Mouse (Mus musculus) megakaryocyte progenitor cell, adult 5-6 weeks (primary cell): ENCODE measurements around the gene Epor. TPM values are rescaled to one million over a fixed set of nuclear protein-coding genes. Genes with fewer than 3 reads are reported as not detected.
A peak's percentile ranks its signal among the peaks of the same experiment; 100 is the strongest.

Source experiments
- ATAC-seq: replicated peaks from 2 replicates; pipeline ENCODE4 v1.8.0; 2016; ENCODE audit warnings: mild to moderate bottlenecking, moderate TSS enrichment, inconsistent platforms; ENCODE audit not compliant: poor library complexity
- total RNA-seq, 2 experiments: library from RNA; stranded (forward) in 1 of 2; stranded (reverse) in 1 of 2; fragments of 157-497, 149-512 nt in 1 of 2; fragments of 200-1000 nt in 1 of 2; gene quantifications; 2 replicates each; pipeline versions ENCODE4 v1.2.3 to v1.2.4; 2015 to 2017

Gene Epor
- total RNA-seq (2015) (3.0 and 6.0 TPM in 2 replicates), total RNA-seq (2017) (3.8 and 5.0 TPM in 2 replicates)

DNA sequence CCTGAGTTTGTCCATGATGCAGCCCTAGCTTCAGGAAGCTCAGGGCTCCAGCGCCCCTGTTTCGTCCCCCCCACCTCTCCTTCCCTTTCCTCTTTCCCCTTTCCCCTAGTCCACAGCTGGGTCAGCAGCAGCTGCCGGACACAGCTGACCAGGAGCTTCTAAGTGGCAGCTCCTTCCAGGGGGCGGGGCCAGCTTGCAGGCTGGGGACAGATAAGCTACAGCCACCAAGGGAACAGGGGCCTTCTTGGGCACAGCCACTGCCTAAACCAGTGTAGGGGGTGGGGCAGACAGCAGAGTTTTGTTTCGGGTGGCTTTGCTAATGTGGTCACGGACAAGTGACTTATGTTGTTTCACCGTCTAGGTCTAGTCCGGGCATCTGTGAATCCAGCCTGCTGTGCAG lies at the start of gene Epor:
Gene Epor, minus strand, starts transcription at position 90 of the 400 bp plus-strand sequence.
- peak; percentile 41 for ATAC-seq

DNA sequence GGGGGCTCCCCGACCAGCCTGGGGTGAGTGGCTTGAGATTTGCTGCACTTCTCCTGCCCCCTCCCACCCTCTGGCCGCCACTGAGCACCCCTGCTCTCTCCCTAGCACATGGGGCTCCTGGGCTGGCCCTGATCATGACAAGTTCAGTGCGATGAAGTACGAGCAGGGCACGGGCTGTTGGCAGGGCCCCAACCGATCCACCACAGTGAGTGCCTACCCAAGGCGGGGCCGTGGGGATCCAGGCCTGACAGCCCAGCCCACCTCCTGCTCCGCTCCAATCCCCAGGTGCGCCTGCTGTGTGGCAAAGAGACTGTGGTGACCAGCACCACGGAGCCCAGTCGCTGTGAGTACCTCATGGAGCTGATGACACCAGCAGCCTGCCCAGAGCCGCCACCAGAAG lies 49.4 kb upstream of the Epor start:
- ATAC-seq: no peak

DNA sequence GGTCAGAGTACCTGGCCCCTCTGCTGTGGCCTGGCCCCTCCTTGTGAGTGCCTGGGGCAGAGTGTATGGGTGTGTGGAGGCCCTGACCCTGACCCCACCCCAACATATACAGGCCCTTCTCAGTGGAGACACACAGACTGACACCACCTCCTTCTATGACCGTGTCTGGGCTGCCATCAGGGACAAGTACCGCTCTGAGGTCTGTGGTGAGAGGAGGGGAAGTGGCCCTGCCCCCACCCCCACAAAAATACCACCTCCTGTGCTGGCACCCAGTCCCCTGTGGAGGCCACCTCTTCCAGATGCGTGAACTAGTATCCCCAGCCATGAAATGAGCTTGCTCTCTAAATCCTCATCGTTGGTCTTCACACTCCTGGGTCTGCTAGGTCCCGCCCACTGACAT lies 47.7 kb upstream of the Epor start:
- no peak for ATAC-seq

DNA sequence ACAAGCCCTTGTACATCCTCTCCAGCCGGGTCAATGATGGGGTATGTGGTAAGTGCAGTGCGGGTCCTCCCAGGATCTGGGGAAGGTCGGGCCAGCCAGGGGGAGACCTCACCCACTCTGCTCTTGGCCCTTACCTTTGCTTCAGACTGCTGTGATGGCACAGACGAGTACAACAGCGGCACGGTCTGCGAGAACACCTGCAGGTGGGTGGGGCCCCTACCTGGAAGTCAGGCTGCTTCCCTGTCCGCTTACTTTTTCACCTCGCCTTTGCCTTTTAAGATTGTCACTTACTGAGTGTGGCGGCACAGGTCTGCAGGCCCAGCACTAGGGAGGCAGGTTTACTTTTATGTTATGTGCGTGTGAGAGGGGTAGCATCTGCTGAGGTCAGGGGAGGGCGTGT lies 41.2 kb upstream of the Epor start:
- ATAC-seq: no peak

DNA sequence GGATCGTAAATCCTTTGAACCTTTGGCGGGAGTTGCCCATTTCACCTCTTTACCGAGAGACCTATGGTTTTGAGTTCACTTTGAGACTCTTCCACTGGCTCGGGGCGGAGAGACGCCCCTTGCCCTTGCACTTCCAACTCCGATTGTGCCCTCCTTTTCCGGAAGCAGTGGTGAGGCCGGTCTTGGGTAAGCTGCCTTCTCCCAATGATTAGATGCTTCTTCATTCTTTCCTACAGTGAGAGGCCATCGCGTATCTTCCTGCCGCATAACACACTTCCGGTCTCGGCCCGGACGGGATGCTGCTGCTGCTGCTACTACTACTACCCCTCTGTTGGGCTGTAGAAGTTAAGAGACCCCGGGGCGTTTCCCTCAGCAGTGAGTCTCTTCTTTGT lies 39.9 kb upstream of the Epor start:
- peak; percentile 43 for ATAC-seq

DNA sequence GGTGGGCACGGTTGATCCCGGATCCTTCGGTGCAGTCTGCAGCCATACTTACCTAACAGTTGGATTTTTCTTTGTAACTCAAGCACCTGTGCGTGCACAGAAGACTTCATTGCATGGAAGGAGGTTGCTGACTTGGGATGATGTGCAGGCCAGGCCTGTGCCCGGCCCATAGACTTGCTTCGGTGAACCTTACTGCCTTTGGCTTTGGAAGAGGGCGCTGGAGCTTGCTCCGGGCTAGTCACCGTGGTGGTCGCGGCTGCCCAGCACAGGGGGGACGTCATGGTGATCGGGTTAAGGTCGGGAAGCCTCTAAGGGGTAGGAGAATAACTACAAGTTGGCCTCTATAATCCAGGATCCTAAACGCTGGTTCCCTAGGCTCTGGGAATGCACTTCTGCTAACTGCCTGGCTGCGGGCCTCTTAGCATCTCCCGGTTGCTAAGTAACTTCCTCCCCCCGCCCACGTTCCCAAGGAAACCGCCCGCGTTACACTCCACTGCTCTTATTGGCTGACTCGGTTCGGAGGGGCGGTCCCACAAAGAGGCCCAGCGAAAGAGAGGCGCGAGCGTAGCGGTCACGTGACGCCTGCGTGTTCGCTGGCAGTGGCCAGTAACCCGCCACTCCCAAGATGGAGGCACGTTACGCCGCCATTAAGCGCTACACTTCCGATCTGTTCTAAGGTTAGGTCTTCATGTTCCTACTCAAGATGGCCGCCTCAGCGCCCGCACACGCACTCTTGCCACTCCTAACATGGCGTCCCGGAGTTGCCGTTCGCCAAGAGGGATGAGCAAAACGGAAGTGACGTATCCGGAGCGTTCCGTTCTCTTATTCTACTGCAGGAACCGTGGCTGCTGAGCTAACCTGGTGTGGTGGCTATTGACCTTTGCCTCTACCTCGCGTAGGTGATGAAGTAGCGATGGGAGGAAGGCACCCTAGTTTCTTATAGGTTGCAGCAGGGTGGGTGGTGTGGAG lies 39.2 kb upstream of the Epor start, which contains the start of the genes Ccdc151 and Prkcsh:
Gene Ccdc151, minus strand, starts transcription at position 441 of the 969 bp plus-strand sequence.
Gene Prkcsh, plus strand, starts transcription at position 613 of the 969 bp plus-strand sequence.
- peak; percentile 95 for ATAC-seq

DNA sequence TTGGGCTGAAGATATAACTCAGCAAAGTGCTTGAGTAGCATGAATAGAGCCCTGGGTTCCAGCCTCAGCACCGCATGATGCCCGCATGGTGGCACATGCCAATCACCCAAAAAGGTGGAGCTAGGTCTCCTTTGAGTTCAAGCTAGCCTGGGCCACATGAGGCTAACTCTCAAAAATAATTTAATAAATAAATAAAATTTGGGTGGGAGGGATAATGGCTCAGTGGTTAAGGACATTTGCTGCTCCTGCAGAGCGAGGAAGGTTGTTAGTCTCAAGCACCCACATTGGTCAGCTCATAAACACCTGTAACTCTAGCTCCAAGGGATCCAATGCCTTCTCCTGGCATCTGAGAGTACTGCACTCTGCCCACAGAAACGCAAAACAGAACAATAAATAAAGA lies 38.3 kb upstream of the Epor start:
- ATAC-seq: no peak

DNA sequence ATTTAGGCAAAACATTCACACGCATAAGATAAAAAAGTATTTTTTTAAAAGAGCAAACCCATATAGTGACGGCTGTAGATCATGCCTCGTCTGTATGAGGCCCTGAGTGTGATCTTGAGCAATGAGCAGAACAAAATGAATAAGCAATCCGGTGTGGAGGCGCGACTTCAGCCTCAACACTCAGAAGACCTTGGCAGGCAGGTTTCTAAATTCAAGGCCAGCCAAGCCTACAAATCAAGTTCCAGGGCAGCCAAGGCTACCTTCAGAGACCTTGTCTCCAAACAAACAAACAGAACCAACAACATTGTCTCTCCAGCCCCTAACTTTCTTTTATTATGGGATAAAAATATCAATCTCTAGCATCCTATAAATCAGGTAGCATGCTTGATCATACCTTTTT lies 37.0 kb upstream of the Epor start:
- no peak for ATAC-seq

DNA sequence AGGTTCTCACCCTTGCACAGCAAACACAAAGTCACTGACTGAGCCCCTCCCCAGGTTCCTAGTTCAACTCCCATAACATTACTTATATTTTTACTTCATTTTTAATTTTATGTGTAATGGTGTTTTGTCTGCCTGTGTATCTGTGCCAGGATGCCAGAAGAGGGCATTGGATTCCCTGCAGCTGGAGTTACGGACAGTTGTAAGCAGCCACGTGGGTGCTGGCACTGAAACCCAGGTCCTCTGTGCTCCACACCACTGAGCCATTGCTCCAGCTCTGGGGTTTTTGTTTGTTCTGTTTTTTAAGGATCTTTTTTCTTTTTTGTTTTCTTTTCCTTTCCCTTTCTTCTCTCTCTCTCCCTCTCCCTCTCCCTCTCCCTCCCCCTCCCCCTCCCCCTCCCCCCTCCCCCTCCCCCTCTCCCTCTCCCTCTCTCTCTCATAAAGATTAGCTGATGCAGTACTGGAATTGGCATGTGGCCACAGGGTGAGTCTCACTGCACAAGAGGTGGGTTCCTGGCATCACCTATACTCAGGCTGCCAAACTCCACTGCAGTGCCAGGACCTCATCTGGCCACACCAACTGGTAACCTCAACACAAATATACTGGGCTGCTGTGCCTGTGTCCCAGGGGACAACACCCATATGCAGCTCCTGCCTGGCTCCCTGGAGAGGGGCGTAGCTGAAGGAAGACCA lies 33.0 kb upstream of the Epor start:
- ATAC-seq: no peak

DNA sequence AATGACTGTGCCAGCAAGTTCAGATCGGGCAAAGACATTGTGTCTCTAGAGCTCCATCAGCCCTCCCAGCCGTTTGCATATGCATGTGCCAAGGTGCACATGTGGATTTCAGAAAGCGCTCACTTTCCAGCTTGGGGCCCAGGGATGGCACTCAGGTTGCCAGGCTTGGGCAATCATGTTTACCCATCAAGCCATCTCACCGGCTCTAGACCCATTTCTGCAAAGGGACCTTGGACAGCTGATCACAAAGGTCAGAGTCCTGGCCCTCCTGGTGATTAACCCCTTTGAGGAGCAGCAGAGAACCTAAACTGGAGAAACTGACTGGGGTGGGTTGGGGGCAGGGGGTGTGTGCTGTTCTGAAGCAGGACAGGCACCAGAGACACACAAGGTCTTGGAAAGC lies 28.9 kb upstream of the Epor start:
- ATAC-seq: no peak

DNA sequence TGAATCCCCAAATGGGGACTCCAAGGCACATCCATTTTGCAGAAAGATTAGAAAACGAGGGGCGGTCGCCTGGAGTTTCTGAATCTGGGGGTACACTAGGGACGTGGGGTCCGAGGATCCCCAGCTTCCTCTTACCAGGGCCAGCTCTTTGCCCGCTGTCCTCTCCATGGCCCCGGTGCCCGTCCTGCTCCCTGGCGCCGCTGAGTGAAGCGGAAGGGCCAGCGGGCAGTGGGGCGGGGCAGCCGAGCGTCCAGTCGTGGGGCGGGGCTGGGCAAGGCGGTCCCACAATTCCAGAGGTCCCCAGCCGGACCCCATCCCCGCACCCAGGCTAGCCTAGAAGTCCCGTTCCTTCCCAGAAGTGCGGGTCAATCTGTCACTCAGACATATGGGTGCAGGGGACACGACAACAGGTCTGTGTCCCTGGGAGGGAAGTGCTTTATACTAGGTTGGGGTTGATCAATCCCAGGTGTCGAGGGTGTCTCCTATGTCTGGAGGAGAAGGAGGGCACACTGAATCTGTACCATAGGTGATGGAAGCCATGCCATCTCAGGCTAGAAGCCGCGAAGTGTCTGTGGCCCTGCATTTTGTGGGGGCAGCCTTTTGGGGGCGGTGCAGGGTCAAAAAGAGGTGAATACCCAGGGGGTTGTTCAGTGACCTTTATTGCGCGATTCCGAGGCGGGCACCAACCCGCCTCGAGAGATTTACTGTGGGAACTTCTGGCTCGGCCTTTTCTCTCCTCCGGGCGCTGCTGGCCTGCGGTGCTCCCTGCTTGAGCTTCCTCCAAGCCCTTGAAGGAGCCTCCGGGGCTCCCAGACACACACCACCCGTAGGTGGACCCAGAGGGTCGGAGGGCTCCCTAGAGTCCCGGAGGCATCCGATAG lies 26.2 kb upstream of the Epor start, which contains the start of gene Rgl3:
Gene Rgl3, minus strand, starts transcription at position 217 of the 881 bp plus-strand sequence.
- peak; percentile 37 for ATAC-seq

DNA sequence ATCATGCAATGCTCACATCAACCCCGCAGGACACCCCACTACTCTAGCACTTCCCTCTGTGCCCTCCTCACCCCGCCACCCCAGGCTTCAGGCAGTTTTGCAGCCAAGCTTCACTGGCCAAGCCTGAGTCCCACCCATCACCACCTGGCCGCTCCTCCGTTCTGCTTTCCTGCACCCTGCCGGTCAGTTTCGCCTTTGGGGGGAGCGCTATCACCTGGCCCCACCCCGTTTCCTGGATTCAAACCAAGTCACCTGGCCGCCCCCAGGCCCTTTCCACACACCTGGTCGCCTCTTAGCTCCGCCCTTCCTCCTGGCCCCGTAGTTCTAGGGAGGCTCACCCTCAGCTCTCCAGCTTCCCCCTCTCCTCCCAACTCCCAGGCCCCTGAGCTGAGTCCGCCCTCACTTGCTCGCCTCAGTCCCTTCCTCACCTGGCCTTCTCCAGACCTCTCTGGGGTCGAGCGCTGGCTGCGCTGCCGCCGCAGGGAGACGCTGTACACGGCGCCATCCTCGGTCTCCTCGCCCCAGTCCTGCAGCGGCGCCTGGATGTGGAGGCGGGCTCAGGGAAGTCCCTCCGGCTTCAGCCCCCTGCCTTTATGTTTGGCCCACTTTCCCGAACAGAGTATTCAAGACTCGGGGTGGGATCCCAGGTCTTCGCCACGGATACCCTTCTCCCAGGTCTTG lies 25.3 kb upstream of the Epor start:
- peak; percentile 18; the same call in 1 of the 2 replicates for ATAC-seq

DNA sequence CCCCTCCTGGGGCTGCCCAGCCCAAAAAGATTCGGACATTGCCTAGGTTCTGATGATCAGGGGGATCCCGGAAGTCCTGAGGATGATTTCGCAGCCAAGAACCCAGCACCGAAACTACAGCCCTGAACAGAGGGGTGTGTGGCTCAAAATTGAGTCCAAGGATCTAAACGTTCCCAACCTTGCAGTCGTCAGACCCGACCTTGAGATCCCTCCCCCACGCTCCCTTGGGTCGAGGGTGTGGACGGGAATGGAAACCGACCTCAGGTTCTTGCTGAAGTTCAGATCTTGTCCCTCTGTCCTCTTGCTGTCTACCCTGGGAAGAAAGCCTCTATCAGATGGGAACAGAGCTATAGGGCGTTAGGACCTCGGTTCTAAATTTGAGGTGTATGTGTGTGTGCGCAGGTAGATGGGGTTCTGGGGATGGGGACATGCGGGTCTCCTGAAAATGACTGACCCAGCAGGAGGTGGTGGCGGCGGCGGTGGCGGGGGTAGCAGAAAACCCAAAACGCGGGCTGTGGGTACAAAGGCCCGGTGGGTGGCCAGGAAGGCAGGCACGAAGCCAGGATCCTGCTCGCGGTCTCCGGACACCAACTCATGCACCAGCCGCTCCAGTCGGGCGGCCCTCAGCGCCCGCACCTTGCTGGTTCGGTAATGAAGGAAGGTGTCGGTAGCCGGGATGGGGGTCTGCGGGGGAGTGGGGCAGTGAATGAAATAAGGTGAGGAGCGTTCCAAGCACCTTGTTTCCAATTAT lies 24.5 kb upstream of the Epor start:
- no peak for ATAC-seq

DNA sequence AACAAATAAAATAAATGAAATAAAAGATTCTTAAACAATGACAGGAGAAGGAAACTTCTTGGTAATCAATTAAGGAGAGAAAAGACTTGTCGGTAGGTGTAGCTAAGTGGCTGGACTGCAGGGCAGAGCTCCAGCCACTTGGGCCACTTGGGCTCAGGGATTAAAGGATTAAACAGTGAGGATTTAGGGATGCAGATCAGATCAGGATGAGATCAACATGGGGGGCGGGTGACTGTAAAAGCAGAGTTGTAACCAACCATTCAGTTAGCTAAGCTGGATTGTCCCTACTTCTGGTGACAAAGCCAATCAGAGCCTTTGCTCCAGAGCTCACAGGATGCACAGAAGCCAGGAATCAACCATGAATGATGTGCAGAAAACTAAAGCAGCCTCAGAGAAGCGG lies 20.6 kb upstream of the Epor start:
- no peak for ATAC-seq

DNA sequence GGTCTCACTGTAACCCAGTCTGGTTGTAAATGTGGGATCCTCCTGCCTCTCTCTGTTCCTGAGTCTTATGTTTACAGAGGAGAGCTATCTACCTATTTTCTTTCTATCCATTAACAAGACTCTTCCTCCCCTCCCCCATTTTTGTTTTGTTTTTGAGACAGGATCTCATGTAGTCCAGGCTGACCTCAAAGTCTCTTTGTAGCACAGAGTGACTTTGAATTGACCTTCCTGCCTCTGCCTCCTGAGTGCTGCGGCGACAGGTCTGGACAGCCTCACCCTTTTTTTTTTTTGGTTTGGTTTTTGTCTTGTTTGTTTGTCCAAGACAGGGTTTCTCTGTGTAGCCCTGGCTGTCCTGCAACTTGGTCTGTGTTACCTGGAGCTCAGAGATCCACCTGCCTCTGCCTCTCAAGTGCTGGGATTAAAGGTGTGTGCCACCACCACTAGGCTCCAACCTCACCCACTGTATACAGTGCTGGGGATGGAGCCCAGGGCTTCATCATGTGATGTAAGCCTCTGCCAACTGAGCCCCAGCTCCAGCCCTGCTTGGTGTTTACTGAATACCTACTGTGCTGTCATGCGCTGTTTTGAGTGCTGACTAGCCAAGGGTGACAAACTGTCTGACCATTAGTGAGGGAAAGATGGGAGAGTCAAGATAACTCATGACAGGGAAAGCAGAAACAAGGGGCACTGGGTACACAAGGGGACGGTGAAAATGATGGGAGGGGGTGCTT lies 15.3 kb upstream of the Epor start:
- ATAC-seq: no peak

DNA sequence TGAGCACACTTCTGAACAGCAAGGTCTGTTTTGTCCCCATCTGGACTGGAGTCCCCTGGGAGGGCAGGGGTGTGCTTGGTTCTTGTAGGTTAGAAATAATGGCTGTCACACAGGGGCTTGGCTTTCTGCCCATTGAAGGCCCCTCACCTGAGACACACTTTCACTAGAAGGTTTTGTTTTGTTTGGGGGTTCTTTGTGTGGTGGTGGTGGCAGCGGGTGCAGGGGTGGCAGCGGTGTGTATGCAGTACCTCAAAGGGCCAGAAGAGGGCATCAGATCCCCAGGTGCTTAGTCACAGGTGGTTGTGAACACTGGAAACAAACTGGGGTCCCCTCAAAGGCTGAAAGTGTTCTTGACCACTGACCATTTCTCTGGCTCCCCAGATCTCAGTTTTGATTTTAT lies 14.7 kb upstream of the Epor start:
- peak; percentile 86 for ATAC-seq

DNA sequence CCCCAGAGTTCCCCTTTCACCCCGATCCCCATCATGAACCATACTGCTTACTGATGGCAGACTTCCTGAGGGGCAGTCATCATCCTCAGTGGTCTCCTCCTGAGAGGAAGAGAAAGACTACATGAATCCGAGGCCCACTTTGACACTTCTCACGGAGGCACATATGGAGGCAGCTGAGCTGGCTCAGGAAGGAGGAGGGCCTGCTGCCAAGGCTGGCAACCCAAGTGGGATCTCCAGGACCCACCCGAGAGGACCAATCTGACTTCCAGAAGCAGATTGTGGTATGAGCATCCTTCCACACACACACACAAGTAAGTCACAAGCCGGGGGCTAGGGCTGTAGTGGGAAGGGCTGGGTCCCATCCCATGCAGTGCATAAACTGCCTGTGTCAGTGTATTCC lies 14.0 kb upstream of the Epor start:
- ATAC-seq: no peak

DNA sequence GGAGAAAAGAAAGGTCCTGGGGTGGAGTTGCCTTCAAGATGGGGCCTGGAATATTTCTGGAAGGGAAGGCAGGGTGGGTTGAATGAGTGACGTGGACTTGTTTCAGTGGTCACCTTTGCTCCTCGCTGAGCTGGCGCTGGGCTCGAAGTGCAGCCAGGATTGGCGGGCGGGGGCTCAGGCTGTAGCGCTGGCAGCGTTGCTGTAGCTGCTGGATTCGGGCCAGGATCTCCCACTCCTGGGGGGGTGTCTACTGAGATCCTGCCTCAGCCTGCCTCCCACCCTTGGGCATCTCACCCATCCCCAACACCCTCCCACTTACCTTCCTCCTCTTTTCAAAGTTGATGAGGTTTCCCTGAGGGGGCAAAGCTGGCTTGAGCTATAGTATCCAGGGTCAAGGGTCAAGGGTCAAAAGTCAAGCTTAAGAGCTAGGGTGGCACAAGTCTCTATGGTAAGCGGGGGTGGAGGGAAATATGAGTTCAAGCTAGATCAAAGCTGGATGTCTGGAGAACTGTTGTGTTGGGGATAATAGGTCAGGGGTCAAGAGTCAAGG lies 13.4 kb upstream of the Epor start:
- no peak for ATAC-seq

DNA sequence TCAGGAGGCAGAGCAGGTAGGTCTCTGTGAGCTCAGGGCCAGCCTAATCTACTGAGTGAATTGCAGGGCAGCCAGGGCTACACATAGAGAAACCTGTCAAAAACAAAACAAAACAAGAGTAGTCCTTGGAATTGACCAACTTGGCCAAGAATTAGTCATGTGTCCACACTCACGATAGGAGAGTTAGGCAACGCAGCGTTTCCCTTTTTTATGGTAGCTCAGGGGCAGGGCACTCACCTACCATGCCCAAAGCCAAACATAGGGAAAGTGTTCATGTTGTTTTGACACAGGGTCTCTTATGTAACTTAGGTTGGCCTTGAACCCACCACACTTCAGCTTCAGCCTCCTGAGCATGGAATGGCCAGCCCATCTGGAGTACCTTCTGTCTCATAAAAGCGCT lies 6.0 kb upstream of the Epor start:
- peak; percentile 64 for ATAC-seq
